Mouse (Mus musculus): ENCODE results near the gene Boc.

Boc gene

GRCm38 (mm10) chr16:44532851-44533250 is 25.8 kb downstream of the Boc start:
- in situ Hi-C loops (cut with MboI; ENCODE audit: low pct_unique_long_range_greater_than_20kb in 1 of 2, low sequenced_read_pairs in 2 of 2, unreplicated experiment in 1 of 2), result no loop called here

GRCm38 (mm10) chr16:44531239-44531797 is 27.4 kb downstream of the Boc start:
- in situ Hi-C loops (cut with MboI; ENCODE audit: low pct_unique_long_range_greater_than_20kb in 1 of 2, low sequenced_read_pairs in 2 of 2, unreplicated experiment in 1 of 2), result no loop called here

- in situ Hi-C loops (cut with MboI; ENCODE audit: low pct_unique_long_range_greater_than_20kb in 1 of 2, low sequenced_read_pairs in 2 of 2, unreplicated experiment in 1 of 2), result no loop called here
These were observed 27.9 kb downstream of the Boc start for GRCm38 (mm10) chr16:44530829-44531228.

GRCm38 (mm10) chr16:44530191-44530590 is 28.5 kb downstream of the Boc start:
- in situ Hi-C loops (cut with MboI; ENCODE audit: low pct_unique_long_range_greater_than_20kb in 1 of 2, low sequenced_read_pairs in 2 of 2, unreplicated experiment in 1 of 2), result no loop called here

- in situ Hi-C loops (cut with MboI; ENCODE audit: low pct_unique_long_range_greater_than_20kb in 1 of 2, low sequenced_read_pairs in 2 of 2, unreplicated experiment in 1 of 2), result no loop called here
These were observed 29.0 kb downstream of the Boc start for GRCm38 (mm10) chr16:44529691-44530090.

GRCm38 (mm10) chr16:44528955-44529354 is 29.7 kb downstream of the Boc start:
- in situ Hi-C loops (cut with MboI; ENCODE audit: low pct_unique_long_range_greater_than_20kb in 1 of 2, low sequenced_read_pairs in 2 of 2, unreplicated experiment in 1 of 2), result no loop called here

GRCm38 (mm10) chr16:44527218-44527905 is 31.3 kb downstream of the Boc start:
- in situ Hi-C loops (cut with MboI; ENCODE audit: low pct_unique_long_range_greater_than_20kb in 1 of 2, low sequenced_read_pairs in 2 of 2, unreplicated experiment in 1 of 2), result no loop called here

GRCm38 (mm10) chr16:44526689-44527088 is 32.0 kb downstream of the Boc start:
- in situ Hi-C loops (cut with MboI; ENCODE audit: low pct_unique_long_range_greater_than_20kb in 1 of 2, low sequenced_read_pairs in 2 of 2, unreplicated experiment in 1 of 2), result no loop called here

- in situ Hi-C loops (cut with MboI; ENCODE audit: low pct_unique_long_range_greater_than_20kb in 1 of 2, low sequenced_read_pairs in 2 of 2, unreplicated experiment in 1 of 2), result no loop called here
These were observed 32.7 kb downstream of the Boc start for GRCm38 (mm10) chr16:44526044-44526443.

GRCm38 (mm10) chr16:44523595-44523994 is 35.1 kb downstream of the Boc start:
- in situ Hi-C loops (cut with MboI; ENCODE audit: low pct_unique_long_range_greater_than_20kb in 1 of 2, low sequenced_read_pairs in 2 of 2, unreplicated experiment in 1 of 2), result no loop called here

- in situ Hi-C loops (cut with MboI; ENCODE audit: low pct_unique_long_range_greater_than_20kb in 1 of 2, low sequenced_read_pairs in 2 of 2, unreplicated experiment in 1 of 2), result no loop called here
These were observed 42.2 kb downstream of the Boc start for GRCm38 (mm10) chr16:44516498-44516897.

GRCm38 (mm10) chr16:44510521-44511213 is 48.0 kb downstream of the Boc start:
- in situ Hi-C loops (cut with MboI; ENCODE audit: low pct_unique_long_range_greater_than_20kb in 1 of 2, low sequenced_read_pairs in 2 of 2, unreplicated experiment in 1 of 2), result no loop called here

GRCm38 (mm10) chr16:44509458-44510344 is 49.0 kb downstream of the Boc start:
- in situ Hi-C loops (cut with MboI; ENCODE audit: low pct_unique_long_range_greater_than_20kb in 1 of 2, low sequenced_read_pairs in 2 of 2, unreplicated experiment in 1 of 2), result no loop called here

- in situ Hi-C loops (cut with MboI; ENCODE audit: low pct_unique_long_range_greater_than_20kb in 1 of 2, low sequenced_read_pairs in 2 of 2, unreplicated experiment in 1 of 2), result no loop called here
These were observed 49.9 kb downstream of the Boc start for GRCm38 (mm10) chr16:44508772-44509171.

GRCm38 (mm10) chr16:44508025-44508424 is 50.7 kb downstream of the Boc start:
- in situ Hi-C loops (cut with MboI; ENCODE audit: low pct_unique_long_range_greater_than_20kb in 1 of 2, low sequenced_read_pairs in 2 of 2, unreplicated experiment in 1 of 2), result no loop called here

GRCm38 (mm10) chr16:44507027-44507929 is 51.4 kb downstream of the Boc start:
- in situ Hi-C loops (cut with MboI; ENCODE audit: low pct_unique_long_range_greater_than_20kb in 1 of 2, low sequenced_read_pairs in 2 of 2, unreplicated experiment in 1 of 2), result no loop called here

GRCm38 (mm10) chr16:44505243-44505642 is 53.5 kb downstream of the Boc start:
- in situ Hi-C loops (cut with MboI; ENCODE audit: low pct_unique_long_range_greater_than_20kb in 1 of 2, low sequenced_read_pairs in 2 of 2, unreplicated experiment in 1 of 2), result no loop called here
